Mouse (Mus musculus) ES-E14 (cell line): ENCODE measurements around the gene Spata17. TPM values are rescaled to one million over a fixed set of nuclear protein-coding genes. Genes with fewer than 3 reads are reported as not detected.

ENCODE experiments used
- DNase-seq: peaks from one replicate; pipeline ENCODE4 v3.0.0-alpha.2; 2013; ENCODE audit warnings: low read depth, low spot score
- H3K27ac ChIP-seq: 2 replicates; pipeline ENCODE4 v1.5.1; 2012; ENCODE audit warnings: low read depth, mild to moderate bottlenecking, low read length, moderate library complexity, mixed read lengths; ENCODE audit not compliant: poor library complexity, insufficient read depth, severe bottlenecking
- H3K36me3 ChIP-seq: 2 replicates; pipeline ENCODE4 v1.6.1; 2012; ENCODE audit warnings: mild to moderate bottlenecking, low read length, moderate library complexity, mixed read lengths; ENCODE audit not compliant: control insufficient read depth, poor library complexity, insufficient read depth, severe bottlenecking
- H3K4me1 ChIP-seq, 2 experiments: fragments of 150-350 bp in 1 of 2; sonication (generic) in 1 of 2; 2 replicates each; pipeline ENCODE4 v1.6.1; 2012; ENCODE audit warnings: low read length in 2 of 2, mild to moderate bottlenecking in 1 of 2, mixed read lengths in 1 of 2; ENCODE audit not compliant: control insufficient read depth in 2 of 2, insufficient read depth in 2 of 2, poor library complexity in 1 of 2
- H3K4me3 ChIP-seq, 2 experiments: fragments of 150-350 bp in 1 of 2; sonication (generic) in 1 of 2; 2 replicates each; pipeline ENCODE4 v1.5.1; 2012; ENCODE audit warnings: low read length in 2 of 2, low read depth in 1 of 2, mild to moderate bottlenecking in 1 of 2, mixed read lengths in 1 of 2; ENCODE audit not compliant: insufficient read depth in 1 of 2, poor library complexity in 1 of 2, severe bottlenecking in 1 of 2
- H3K9ac ChIP-seq: 2 replicates; pipeline ENCODE4 v1.6.1; 2012; ENCODE audit warnings: low read depth, mild to moderate bottlenecking, low read length, mixed read lengths; ENCODE audit not compliant: poor library complexity, insufficient read depth, severe bottlenecking
- H3K9me3 ChIP-seq: fragments of 150-350 bp; sonication (generic); 2 replicates; pipeline ENCODE4 v1.6.1; 2012; ENCODE audit warnings: low read depth, mild to moderate bottlenecking, low read length; ENCODE audit not compliant: control insufficient read depth, insufficient read depth
- CHD2 ChIP-seq: IDR thresholded peaks from 2 replicates; pipeline ENCODE4 v1.6.1; 2014; ENCODE audit warnings: mild to moderate bottlenecking, low read depth, low read length, inconsistent platforms
- HCFC1 ChIP-seq: IDR thresholded peaks from 2 replicates; pipeline ENCODE4 v1.6.1; 2012; ENCODE audit warnings: low read length, inconsistent platforms, borderline replicate concordance; ENCODE audit not compliant: insufficient read depth
- MAFK ChIP-seq: IDR thresholded peaks from 2 replicates; pipeline ENCODE4 v1.6.1; 2014; ENCODE audit warnings: mild to moderate bottlenecking, low read depth, low read length, inconsistent platforms; ENCODE audit not compliant: insufficient read depth
- ZC3H11A ChIP-seq: IDR thresholded peaks from 2 replicates; pipeline ENCODE4 v1.6.1; 2012; ENCODE audit warnings: low read depth, mild to moderate bottlenecking, inconsistent platforms, low read length, borderline replicate concordance
- ZNF384 ChIP-seq: IDR thresholded peaks from 2 replicates; pipeline ENCODE4 v1.6.1; 2012; ENCODE audit warnings: low read depth, low read length, inconsistent platforms
- in situ Hi-C, 2 experiments: fragments of 600-800 bp; cut with MboI; formaldehyde crosslinking; loops; one replicate each; pipeline ENCODE4 v1.15.1; 2025; ENCODE audit warnings: low sequenced_read_pairs in 2 of 2, inconsistent platforms in 1 of 2; ENCODE audit not compliant: unreplicated experiment in 2 of 2
- total RNA-seq: library from RNA; depleted of rRNA; stranded (reverse); fragments of 300-350 nt; gene quantifications from 2 replicates; pipeline ENCODE4 v1.2.3, GENCODE M21; 2012

Gene Spata17
- total RNA-seq, 1 experiment, result 0.36 TPM

DNA sequence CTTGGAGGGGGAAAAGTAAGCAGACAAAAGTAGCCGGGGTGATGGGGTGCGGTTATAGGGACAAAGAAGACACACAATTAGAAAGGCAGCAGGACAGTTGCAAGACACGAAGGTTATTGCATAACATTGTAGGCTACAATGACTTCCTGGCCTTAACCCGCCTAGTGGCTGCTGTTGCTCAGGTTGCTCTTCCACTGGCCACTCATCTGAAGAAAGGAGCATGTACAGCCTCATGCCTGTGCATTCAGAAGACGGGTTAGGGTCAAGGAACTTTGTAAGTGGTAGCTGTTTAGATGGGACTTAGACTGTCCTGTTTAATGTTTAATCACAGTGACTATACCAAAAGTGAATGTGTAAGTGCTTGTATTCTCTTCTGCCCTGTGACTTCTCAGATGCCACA is 26.1 kb upstream of the Spata17 start:
- Histone ChIP-seq H3K9ac (no peak overlapping the region), H3K27ac (no peak overlapping the region), H3K9me3 (no peaks in the 10 kb centered on the region), H3K4me1 (no peaks in the 10 kb centered on the region), H3K36me3 (peaks cover 1% of the 10 kb centered on the region), H3K4me3 (no peak overlapping the region)
- no peak for TF ChIP-seq HCFC1
- no peak for TF ChIP-seq CHD2
- TF ChIP-seq ZC3H11A, result no peak
- no peak for TF ChIP-seq MAFK
- no peak for TF ChIP-seq ZNF384
- in situ Hi-C loops, result no loop called here
- no peak for DNase-seq

DNA sequence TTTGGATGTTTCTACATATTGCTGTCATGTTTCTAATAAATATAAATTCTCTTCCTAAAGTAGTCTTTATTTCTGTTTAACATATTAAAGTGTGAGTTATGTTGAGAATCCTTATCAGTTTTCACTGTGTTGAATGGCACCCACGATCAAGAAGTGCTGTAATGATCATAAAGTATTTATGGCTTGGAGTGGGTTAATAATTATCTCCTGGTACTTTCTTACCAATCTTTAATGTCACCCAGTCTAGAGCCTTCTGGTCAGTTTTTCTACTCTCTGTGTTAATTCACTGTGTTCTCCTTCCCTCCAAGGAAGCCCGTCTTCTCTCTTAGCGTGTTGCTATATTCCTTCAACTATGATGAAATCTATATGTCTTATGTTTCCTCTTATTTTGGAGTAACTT is 25.0 kb upstream of the Spata17 start:
- no peak overlapping the region for H3K9ac ChIP-seq
- no peak for DNase-seq
- TF ChIP-seq ZNF384 (no peak), CHD2 (no peak), MAFK (no peak), HCFC1 (no peak), ZC3H11A (no peak)
- no peaks in the 10 kb centered on the region for H3K9me3 ChIP-seq
- H3K36me3 ChIP-seq, result peaks cover 3% of the 10 kb centered on the region
- no peaks in the 10 kb centered on the region for H3K4me1 ChIP-seq
- H3K27ac ChIP-seq, result no peak overlapping the region
- H3K4me3 ChIP-seq, result no peak overlapping the region
- in situ Hi-C loops, result no loop called here

DNA sequence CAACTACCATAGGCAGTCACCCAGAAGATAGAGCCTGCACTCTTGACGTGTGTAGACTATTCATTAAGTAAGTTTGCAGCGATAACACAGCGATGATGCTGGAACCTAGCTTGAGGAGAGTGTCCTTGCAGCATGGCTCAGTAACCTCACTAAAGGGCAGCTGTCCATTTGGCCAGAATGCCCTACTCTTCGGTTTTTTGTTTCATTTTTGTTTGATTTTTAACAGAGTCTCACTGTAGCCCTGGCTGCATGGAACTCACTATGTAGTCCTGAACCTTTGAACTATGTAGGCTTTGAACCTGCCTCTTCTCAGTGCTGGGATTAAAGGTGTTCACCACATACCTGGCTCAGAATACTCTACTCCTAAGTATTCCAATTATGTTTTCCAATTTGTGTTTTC is 22.8 kb upstream of the Spata17 start:
- no peak overlapping the region for H3K27ac ChIP-seq
- no peak for DNase-seq
- H3K36me3 ChIP-seq, result peaks cover 6% of the 10 kb centered on the region
- H3K9ac ChIP-seq, result no peak overlapping the region
- H3K9me3 ChIP-seq, result no peaks in the 10 kb centered on the region
- TF ChIP-seq MAFK, result no peak
- no peak for TF ChIP-seq ZNF384
- no peak for TF ChIP-seq HCFC1
- no peak for TF ChIP-seq CHD2
- no peak for TF ChIP-seq ZC3H11A
- no peak overlapping the region for H3K4me3 ChIP-seq
- in situ Hi-C loops, result no loop called here
- H3K4me1 ChIP-seq, result peaks cover 2 to 3% of the 10 kb centered on the region in 2 experiments; a peak in 2 of 4 replicates

DNA sequence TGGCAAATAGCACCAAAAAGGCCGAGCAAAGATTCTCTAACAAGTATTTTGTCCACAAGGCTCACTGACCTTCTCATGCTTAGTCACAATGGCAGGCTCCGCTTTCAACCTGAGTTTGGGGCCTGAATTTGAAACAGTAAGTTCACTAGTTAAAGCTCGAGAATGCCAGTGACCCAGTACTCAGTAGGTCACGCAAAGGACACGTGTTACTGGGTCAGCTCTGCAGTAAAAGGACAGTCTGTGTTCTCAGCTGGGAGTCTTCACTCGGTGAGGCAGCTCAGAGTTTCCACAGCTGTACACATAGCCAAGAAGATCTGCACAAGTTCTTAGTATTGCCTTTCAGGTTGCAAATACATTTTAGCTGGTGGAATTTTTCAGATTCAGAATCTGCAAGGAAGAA is 21.0 kb upstream of the Spata17 start:
- DNase-seq, result no peak
- in situ Hi-C loops, result no loop called here
- H3K9me3 ChIP-seq, result no peaks in the 10 kb centered on the region
- TF ChIP-seq ZNF384 (no peak), ZC3H11A (no peak), CHD2 (no peak), MAFK (no peak), HCFC1 (no peak)
- H3K27ac ChIP-seq, result no peak overlapping the region
- peaks cover 6% of the 10 kb centered on the region for H3K36me3 ChIP-seq
- H3K9ac ChIP-seq, result no peak overlapping the region
- peaks cover 2 to 5% of the 10 kb centered on the region in 2 experiments; a peak in 2 of 4 replicates for H3K4me1 ChIP-seq
- H3K4me3 ChIP-seq, result no peak overlapping the region

DNA sequence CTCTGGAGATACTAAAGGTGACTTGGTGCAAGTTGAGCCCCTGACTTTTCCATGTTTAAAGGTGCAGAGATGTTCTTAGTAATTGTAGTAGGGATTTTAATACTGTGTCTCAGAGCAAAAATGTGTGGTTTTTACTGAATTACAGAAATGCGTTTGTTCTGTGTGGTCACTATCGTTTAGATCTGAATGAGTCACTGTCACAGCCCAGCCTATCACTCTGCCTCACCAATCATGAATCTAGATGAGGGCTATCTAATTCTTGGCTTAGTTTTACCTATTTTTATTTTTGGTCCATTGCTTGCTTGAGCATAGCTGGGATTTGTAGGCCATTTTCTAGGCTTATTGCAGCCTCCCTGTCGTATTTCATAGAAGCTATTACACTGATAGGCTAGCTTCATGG is 19.9 kb upstream of the Spata17 start:
- in situ Hi-C loops, result no loop called here
- no peaks in the 10 kb centered on the region for H3K9me3 ChIP-seq

More for the DNA sequence above, 19.9 kb upstream of the Spata17 start:
- Histone ChIP-seq H3K27ac (no peak overlapping the region), H3K4me1 (peaks cover 2 to 5% of the 10 kb centered on the region in 2 experiments; a peak in 2 of 4 replicates), H3K4me3 (no peak overlapping the region), H3K9ac (no peak overlapping the region), H3K36me3 (peaks cover 8% of the 10 kb centered on the region)
- TF ChIP-seq ZC3H11A (no peak), CHD2 (no peak), HCFC1 (no peak), ZNF384 (no peak), MAFK (no peak)
- DNase-seq, result no peak
